Mouse (Mus musculus) megakaryocyte, embryonic 14.5 days (primary cell): ENCODE measurements around the gene Rel. TPM values are rescaled to one million over a fixed set of nuclear protein-coding genes. Genes with fewer than 3 reads are reported as not detected.

Experiments
- H3K27me3 ChIP-seq: replicated peaks from 2 replicates; pipeline ENCODE3; 2012; ENCODE audit warnings: inconsistent platforms
- H3K36me3 ChIP-seq: replicated peaks from 2 replicates; pipeline ENCODE3; 2012; ENCODE audit warnings: low read length, inconsistent platforms, mixed read lengths
- H3K4me1 ChIP-seq: 2 replicates; pipeline ENCODE4 v1.6.1; 2012; ENCODE audit warnings: inconsistent platforms
- H3K4me3 ChIP-seq: replicated peaks from 2 replicates; pipeline ENCODE3; 2012; ENCODE audit warnings: moderate library complexity, mild to moderate bottlenecking, inconsistent platforms
- H3K9me3 ChIP-seq: 2 replicates; pipeline ENCODE4 v1.6.1; 2012; ENCODE audit warnings: inconsistent platforms
- FLI1 ChIP-seq: IDR thresholded peaks from 2 replicates; pipeline ENCODE4 v1.6.1; 2012; ENCODE audit warnings: low read length, inconsistent platforms, mixed read lengths
- GATA1 ChIP-seq: IDR thresholded peaks from 3 replicates; pipeline ENCODE4 v1.6.1; 2012; ENCODE audit warnings: mixed read lengths, low read length, inconsistent platforms, borderline replicate concordance
- polyA plus RNA-seq: library from polyadenylated mRNA; stranded (reverse); fragments of >175 nt; gene quantifications from 2 replicates; pipeline ENCODE4 v1.2.3, GENCODE M21; 2012; ENCODE audit warnings: low replicate concordance; ENCODE audit not compliant: insufficient read depth

The Rel gene
- polyA plus RNA-seq, 1 experiment, result 0.08 TPM

DNA sequence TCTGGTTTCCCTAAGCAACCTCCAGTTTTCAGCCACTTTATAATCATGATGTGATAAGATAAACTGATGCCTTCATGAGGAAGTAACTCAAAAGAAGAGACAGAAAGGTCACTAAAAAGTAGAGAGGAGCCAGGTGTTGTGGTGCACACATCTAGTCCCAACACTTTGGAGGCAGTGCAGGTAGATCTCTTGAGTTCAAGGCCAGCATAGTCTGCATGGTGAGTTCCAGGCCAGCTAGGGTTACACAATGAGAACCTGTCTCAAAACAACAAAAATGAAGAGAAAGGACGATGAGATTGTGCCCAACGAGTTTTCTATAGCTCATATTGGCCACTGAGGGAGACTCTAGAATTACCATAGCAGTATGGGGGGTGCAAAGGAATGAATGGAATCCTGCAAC is 72.2 kb downstream of the Rel start:
- Histone ChIP-seq H3K27me3 (no peaks in the 10 kb centered on the region), H3K4me1 (peaks cover 32% of the 10 kb centered on the region), H3K4me3 (no peak overlapping the region), H3K36me3 (peaks cover 55% of the 10 kb centered on the region), H3K9me3 (no peaks in the 10 kb centered on the region)
- TF ChIP-seq FLI1, result no peak
- no peak for TF ChIP-seq GATA1

DNA sequence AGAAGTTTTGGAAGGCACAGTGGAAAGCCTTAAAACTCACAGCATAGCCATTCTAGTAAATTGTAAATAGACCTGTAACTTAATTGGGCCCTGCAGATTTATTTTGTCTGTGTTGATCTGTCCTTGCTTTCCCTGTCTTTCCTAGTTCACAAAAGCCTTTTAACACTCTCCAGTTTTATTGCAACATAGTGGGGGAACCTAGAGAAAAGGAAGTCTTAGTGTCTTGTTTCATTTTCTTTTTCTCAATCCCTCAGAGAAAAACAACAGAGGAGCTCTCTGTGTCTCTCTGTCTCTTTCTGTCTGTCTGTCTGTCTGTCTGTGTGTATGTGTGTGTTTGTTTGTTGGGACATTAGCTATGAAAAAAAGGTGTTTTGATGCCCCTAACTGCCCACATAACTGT is 74.9 kb downstream of the Rel start:
- no peak for TF ChIP-seq GATA1
- TF ChIP-seq FLI1, result no peak
- Histone ChIP-seq H3K4me3 (no peak overlapping the region), H3K27me3 (no peaks in the 10 kb centered on the region), H3K4me1 (peaks cover 32% of the 10 kb centered on the region), H3K9me3 (no peaks in the 10 kb centered on the region), H3K36me3 (peaks cover 41% of the 10 kb centered on the region)

DNA sequence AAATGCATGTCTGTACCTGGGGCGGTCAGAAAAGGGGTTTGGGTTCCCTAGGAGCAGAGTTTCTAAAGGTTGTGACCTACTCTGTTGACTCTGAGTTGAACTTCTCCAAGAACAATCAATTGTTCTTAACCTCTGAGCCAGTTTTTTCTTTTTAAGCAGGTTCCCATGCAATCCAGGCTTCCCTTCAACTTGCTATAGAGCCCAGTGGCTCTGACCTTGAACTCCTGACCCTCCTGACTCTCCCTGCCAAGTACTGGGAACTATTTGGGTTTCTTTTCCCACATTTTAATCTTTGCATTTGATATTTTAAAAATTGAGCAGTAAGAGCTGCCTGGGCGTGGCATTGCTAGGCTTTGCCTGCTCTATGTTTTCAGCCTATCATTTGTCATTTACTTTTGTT is 77.5 kb downstream of the Rel start:
- peaks cover 37% of the 10 kb centered on the region for H3K36me3 ChIP-seq
- TF ChIP-seq FLI1 (no peak), GATA1 (no peak)
- H3K27me3 ChIP-seq, result no peaks in the 10 kb centered on the region
- H3K4me3 ChIP-seq, result no peak overlapping the region
- H3K4me1 ChIP-seq, result peaks cover 19% of the 10 kb centered on the region
- H3K9me3 ChIP-seq, result no peaks in the 10 kb centered on the region

DNA sequence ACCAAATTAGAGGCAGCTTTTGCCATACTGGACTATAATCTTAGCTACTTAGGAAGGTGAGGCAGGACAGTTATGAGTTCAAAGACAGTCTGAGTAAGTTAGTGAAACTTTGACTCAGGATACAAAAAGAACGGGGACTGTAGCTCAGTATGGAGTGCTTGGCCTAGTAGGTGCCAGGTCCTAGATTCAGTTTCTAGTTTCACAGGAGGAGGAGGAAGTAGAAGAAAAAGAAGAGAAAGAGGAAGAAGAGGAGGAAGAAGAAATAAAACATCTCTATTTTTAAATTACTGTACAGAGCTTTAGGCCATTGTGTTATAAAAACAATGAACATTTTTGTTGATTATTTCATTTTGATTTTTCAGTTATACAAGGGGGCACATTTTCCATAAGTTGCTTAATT is 82.7 kb downstream of the Rel start:
- Histone ChIP-seq H3K36me3 (peaks cover 61% of the 10 kb centered on the region), H3K27me3 (no peaks in the 10 kb centered on the region), H3K4me1 (no peaks in the 10 kb centered on the region), H3K4me3 (no peak overlapping the region), H3K9me3 (no peaks in the 10 kb centered on the region)
- TF ChIP-seq GATA1 (no peak), FLI1 (no peak)

Other genes starting within 250 kb of the Rel start
- gene 1700093K21Rik, start 249.8 kb downstream of the Rel start, polyA plus RNA-seq, result not detected in 2 replicates
- gene 0610010F05Rik, start 137.3 kb downstream of the Rel start, polyA plus RNA-seq, result 1.3 TPM in 1 of 2 replicates, not detected in the other
- 2.0 TPM in 1 of 2 replicates, not detected in the other for gene Pus10, start 105.3 kb downstream of the Rel start, polyA plus RNA-seq
- gene Pex13, start 105.0 kb downstream of the Rel start, polyA plus RNA-seq, result 2.6 and 4.7 TPM in 2 replicates
- 0.39 and 0.91 TPM in 2 replicates for gene Papolg, start 124.3 kb upstream of the Rel start, polyA plus RNA-seq